17 mouse cellular contexts compared by ENCODE assay signal in genomic region chr3:51494466-51494865, GRCm38 (mm10).
"Had no signal": no experiment of that assay in that cellular context is flagged by ENCODE, and none has a peak within 500 bp of the region (broad histone marks: within the 10 kb centered on the region; RNA-seq: fewer than 3 reads in every experiment).

No protein-coding gene starts in this region.

- H3K9me3 ChIP-seq: kidney, embryonic 15.5 days; limb, embryonic 10.5 days; limb, embryonic 13.5 days; midbrain, embryonic 13.5 days had no signal

- ATAC-seq: hindbrain, postnatal 0 days; inflammation-experienced regulatory T-cells, adult 6 months; intestine, embryonic 16.5 days; liver, postnatal 0 days; midbrain, embryonic 13.5 days; midbrain, embryonic 16.5 days had no signal

- H3K4me2 ChIP-seq: kidney, embryonic 15.5 days; limb, embryonic 13.5 days; midbrain, embryonic 13.5 days had no signal

- H3K4me1 ChIP-seq: kidney, embryonic 15.5 days; limb, embryonic 10.5 days had no signal

- H3K27me3 ChIP-seq: kidney, embryonic 15.5 days; limb, embryonic 13.5 days; midbrain, embryonic 13.5 days had no signal

- H3K4me3 ChIP-seq: kidney, embryonic 15.5 days; layer of hippocampus, adult 2 months; limb, embryonic 10.5 days; limb, embryonic 13.5 days; midbrain, embryonic 13.5 days had no signal

- H3K27ac ChIP-seq: hindbrain, postnatal 0 days; kidney, embryonic 15.5 days; layer of hippocampus, adult 2 months; limb, embryonic 10.5 days; limb, embryonic 13.5 days; liver, embryonic 14.5 days; midbrain, embryonic 13.5 days had no signal

- DNase-seq: kidney, adult 18-20 months; kidney, postnatal 25 days; layer of hippocampus, adult 9-11 months; liver; liver, postnatal 0 days; thymus, adult 18-20 months; thymus, postnatal 36 days had no signal

- H3K9ac ChIP-seq: kidney, embryonic 15.5 days; limb, embryonic 13.5 days; liver, embryonic 14.5 days; liver, postnatal 0 days; midbrain, embryonic 13.5 days had no signal
